In genomic region chr8:80607082-80607481, GRCm38 (mm10) we compare ENCODE assay signal across 36 mouse cellular contexts. TPM values are rescaled to one million over a fixed set of nuclear protein-coding genes. Genes with fewer than 3 reads are reported as not detected.
"Had no signal": no experiment of that assay in that cellular context is flagged by ENCODE, and none has a peak within 500 bp of the region (broad histone marks: within the 10 kb centered on the region; RNA-seq: fewer than 3 reads in every experiment).

No protein-coding gene starts in this region.

- H3K9me3 ChIP-seq: heart, embryonic 10.5 days; heart, embryonic 12.5 days; heart, embryonic 13.5 days; heart, embryonic 15.5 days; hindbrain, embryonic 10.5 days; hindbrain, embryonic 12.5 days; hindbrain, embryonic 13.5 days; hindbrain, embryonic 15.5 days; intestine, embryonic 15.5 days; kidney, embryonic 15.5 days had no signal

- ATAC-seq: hindbrain, embryonic 16.5 days; hindbrain, postnatal 0 days; inflammation-experienced regulatory T-cells, adult 6 months; intestine, embryonic 15.5 days; intestine, embryonic 16.5 days; intestine, postnatal 0 days had no signal

- H3K36me3 ChIP-seq: heart, embryonic 10.5 days; heart, embryonic 12.5 days; heart, embryonic 13.5 days; heart, embryonic 15.5 days; hindbrain, embryonic 10.5 days; hindbrain, embryonic 12.5 days; hindbrain, embryonic 13.5 days; hindbrain, embryonic 15.5 days; intestine, embryonic 15.5 days; kidney, embryonic 15.5 days had no signal

- H3K4me3 ChIP-seq: heart, embryonic 10.5 days; heart, embryonic 12.5 days; heart, embryonic 13.5 days; heart, embryonic 15.5 days; hindbrain, embryonic 10.5 days; hindbrain, embryonic 12.5 days; hindbrain, embryonic 13.5 days; hindbrain, embryonic 15.5 days; intestine, embryonic 15.5 days; kidney, embryonic 15.5 days; layer of hippocampus, adult 2 months had no signal

- H3K27ac ChIP-seq: heart, embryonic 10.5 days; heart, embryonic 13.5 days; heart, embryonic 15.5 days; hindbrain, embryonic 10.5 days; hindbrain, embryonic 12.5 days; hindbrain, embryonic 13.5 days; hindbrain, embryonic 14.5 days; hindbrain, embryonic 15.5 days; hindbrain, postnatal 0 days; intestine, embryonic 15.5 days; kidney, embryonic 15.5 days; kidney, postnatal 0 days; layer of hippocampus, adult 2 months had no signal

- H3K4me2 ChIP-seq: heart, embryonic 11.5 days; heart, embryonic 12.5 days; heart, embryonic 13.5 days; heart, embryonic 15.5 days; hindbrain, embryonic 12.5 days; hindbrain, embryonic 13.5 days; hindbrain, embryonic 14.5 days; hindbrain, embryonic 15.5 days; intestine, embryonic 15.5 days; kidney, embryonic 15.5 days had no signal

- H3K9ac ChIP-seq: heart, embryonic 12.5 days; heart, embryonic 13.5 days; heart, embryonic 15.5 days; hindbrain, embryonic 12.5 days; hindbrain, embryonic 13.5 days; hindbrain, embryonic 14.5 days; hindbrain, embryonic 15.5 days; intestine, embryonic 15.5 days; kidney, embryonic 15.5 days had no signal

- DNase-seq: heart, postnatal 10 days; heart, postnatal 14 days; heart, postnatal 36 days; heart, postnatal 4 days; kidney, adult 11 months; kidney, adult 18-20 months; kidney, adult 2 months; kidney, adult 8-10 months; kidney, adult 9 months; kidney, postnatal 10 days; kidney, postnatal 14 days; kidney, postnatal 25 days; kidney, postnatal 36 days; kidney, postnatal 4 days; layer of hippocampus, adult 9-11 months; layer of hippocampus, postnatal 36 days had no signal

RNA-seq across cellular contexts. Expression of gene Frem3, which starts 3.8 kb away (rescaled TPM):
- total RNA-seq: heart, adult 8-10 months had no signal
- polyA plus RNA-seq: heart, embryonic 10.5 days; hindbrain, embryonic 12.5 days; inflammation-experienced regulatory T-cells, adult 6 months; kidney, adult 2 months had no signal
